Mouse (Mus musculus) G1E-ER4 (cell line): ENCODE results near the gene Kmt2b. TPM values are rescaled to one million over a fixed set of nuclear protein-coding genes. Genes with fewer than 3 reads are reported as not detected.

Experiments used
- GATA1 ChIP-seq: IDR thresholded peaks from one replicate; pipeline ENCODE4 v1.8.0; 2012; ENCODE audit warnings: low read length, inconsistent platforms
- polyA plus RNA-seq: library from polyadenylated mRNA; stranded (reverse); fragments of >175 nt; gene quantifications from 2 replicates; pipeline ENCODE4 v1.2.3, GENCODE M21; 2012

Gene Kmt2b
- polyA plus RNA-seq, 1 experiment, result 147 TPM

DNA sequence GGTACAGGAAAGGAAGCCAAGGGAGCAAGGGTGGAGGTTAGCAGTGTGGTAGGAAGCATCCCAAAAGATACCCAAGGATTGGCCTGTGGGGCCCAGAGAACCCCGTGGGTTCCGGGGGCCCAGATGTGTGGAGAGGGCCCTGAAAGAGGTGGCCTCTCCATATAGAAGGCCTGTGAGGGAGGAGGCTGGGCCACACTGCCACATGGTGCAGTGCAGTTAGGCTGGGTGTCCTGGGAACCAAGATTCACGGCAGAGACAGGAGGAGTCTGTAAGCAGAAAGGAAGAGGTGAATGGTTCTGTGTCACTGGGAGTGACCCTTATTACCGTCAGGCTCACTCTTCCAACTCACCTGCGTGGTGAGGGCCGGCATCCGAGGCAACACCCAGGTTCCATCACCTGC is 48.0 kb downstream of the Kmt2b start:
- TF ChIP-seq GATA1, result no peak

DNA sequence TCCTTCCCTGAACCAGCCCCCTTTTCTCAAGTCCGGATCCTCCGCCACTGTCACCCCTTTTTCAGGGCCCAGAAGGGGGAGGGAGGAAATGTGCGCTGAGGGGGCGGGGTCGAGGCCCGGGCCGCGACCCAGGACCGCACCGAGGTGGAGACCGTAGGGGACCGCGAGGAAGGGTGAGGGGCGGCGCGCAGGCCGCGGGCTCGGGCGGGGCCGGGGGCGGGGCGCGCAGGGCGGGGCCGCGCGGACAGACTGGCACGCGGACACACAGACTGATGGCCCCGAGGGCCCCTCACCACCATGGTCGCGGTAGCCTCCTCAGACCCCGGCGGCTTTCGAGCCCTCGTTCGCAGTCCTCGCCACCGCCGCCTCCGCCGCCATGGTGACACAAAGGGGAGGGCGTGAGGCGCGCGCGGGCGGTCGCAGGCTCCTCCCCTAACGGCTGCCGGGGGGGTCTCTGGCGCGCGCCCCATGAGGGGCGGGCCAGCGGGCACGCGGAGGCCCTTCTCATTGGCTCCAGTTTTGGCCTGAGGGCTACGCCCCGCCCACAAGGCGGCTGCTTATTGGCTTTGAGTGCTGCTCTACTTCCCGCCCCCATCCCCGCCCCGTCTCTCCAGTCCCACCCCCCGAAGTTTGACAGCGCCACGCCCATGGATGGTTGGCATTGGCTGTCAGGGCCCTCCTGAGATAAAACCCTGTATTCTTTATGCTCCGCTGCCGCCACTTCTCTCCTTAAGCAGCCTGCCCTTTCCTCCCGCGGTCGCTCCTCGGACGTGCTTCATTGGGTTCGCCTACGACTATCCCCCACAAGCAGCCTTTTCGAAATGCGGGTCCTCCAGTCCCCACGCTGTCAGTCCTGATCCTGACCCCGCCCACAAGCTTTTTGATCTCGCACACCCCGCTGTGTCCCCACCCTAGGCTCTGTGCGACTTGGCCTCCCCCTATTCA is 53.6 kb downstream of the Kmt2b start, which contains the start of gene Arhgap33:
TSS of gene Arhgap33 (minus strand) at position 428 of the 945 bp plus-strand sequence.
- TF ChIP-seq GATA1, result no peak

DNA sequence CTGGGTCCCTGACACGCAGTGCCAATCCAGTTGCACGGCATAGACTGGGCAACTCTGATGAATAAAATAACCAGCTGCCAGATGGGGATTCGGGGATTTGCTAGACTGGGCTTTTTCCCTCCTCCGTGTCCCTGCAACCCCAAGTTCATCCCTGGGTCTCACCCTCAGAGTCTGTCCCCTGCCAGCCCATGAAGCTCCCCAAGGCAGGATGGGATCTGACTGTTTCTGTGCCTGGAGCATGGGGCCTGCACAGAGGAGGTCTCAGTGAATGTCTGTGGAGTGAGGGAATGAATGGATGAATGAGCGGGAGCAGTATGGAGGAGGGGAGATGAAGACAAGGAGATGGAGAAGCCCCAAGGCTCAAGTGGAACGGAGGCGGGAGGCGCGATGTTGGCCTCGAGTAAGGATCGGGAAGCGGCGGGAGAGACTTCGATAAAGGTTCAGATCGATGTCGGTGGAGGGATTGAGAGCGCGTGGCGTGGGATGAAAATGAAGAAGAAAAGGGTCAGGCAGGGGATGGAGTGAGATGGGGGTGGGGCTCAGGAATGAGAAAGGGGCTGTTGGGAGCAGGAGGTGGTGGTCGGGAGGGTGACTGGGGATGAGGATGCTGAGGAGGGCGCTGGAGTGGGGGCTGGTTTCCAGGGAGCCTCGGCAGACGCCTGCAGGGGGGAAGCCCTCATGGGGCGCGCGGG is 54.4 kb downstream of the Kmt2b start:
- TF ChIP-seq GATA1, result no peak

DNA sequence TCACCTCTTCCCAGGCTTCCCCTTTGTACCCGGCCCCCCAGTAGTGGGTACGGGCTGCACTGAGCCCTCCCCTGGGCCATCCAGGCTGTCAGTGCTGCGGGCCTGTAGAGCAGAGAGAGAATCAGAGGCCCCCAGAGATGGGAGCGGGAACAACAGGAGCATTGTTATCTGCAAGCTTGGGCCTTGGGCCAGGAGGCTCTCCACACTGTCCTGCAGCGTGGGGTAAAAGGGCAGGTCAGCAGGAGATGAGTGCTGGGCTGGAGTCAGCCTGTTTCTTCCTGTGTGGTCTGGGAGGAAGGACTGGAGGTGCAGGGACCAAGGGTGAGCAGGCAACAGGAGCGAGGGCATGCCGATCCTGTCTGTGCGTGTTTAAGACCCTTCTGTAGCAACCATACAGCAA is 55.6 kb downstream of the Kmt2b start:
- no peak for TF ChIP-seq GATA1

DNA sequence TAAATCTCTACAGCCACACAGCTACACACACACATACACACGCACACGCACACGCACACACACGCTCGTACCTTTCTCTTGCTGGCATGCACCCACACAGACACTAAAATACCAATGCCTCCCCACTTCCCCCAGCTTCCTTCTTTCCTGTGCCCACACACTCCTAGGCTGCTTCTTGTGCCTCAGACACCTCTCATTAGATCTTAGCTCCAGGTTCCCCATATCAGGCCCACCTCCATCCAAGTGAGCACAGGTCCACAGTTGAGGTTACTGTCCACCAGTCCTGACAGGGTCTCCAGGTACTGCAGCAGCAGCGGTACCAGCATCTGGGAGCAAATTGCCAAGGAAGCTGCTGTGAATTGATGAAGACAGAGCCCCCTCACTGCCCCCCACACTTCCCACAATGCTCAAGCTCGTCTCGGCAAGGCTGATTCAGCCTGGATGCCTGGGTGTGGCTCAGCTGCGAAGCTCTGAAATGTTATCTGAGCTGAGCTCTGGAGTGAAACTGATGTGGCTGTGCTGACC is 57.2 kb downstream of the Kmt2b start:
- TF ChIP-seq GATA1, result no peak

DNA sequence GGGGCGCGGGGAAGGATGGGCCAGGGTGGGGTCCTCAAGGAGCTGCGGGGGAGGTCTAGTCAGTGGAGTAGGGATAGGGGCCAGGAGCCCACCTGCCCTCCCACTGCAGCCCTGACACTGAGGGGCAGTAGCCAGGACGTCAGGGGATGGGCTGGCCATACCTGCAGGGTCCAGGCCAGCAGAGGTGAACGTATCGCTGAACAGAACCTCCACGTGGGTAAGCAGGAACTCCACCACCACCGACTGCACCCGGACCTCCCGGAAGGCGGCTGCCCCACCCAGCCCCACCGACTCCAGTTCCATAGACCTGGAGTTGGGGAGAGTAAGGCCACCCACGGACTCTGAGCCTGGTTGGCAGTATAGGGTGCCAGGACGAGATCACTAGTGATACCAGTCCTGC is 61.5 kb downstream of the Kmt2b start:
- TF ChIP-seq GATA1, result no peak

DNA sequence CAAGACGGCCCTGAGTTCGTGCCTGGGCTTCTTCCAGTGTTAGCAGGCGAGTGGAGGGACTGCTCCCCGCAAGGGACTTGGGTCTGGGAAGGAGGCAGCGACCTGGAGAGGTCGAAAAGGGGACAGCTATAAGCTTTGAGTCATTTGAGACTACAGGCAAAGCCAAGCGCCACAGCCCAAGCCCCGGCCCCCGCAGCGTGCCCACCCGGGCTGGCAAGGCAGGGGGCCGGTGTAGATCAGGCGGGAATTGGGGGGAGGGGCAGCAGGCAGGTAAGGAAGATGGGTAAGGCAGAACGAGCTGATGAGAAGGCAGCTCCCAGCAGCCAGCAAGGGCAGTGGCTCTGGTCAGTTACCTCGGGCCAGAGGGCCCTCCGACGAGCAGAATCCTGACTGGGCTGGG is 62.1 kb downstream of the Kmt2b start:
- no peak for TF ChIP-seq GATA1

- TF ChIP-seq GATA1, result no peak
Observed at GRCm38 (mm10) chr7:30525954-30526353, 62.6 kb downstream of the Kmt2b start.

GRCm38 (mm10) chr7:30524487-30524886 is 64.0 kb downstream of the Kmt2b start:
- no peak for TF ChIP-seq GATA1

DNA sequence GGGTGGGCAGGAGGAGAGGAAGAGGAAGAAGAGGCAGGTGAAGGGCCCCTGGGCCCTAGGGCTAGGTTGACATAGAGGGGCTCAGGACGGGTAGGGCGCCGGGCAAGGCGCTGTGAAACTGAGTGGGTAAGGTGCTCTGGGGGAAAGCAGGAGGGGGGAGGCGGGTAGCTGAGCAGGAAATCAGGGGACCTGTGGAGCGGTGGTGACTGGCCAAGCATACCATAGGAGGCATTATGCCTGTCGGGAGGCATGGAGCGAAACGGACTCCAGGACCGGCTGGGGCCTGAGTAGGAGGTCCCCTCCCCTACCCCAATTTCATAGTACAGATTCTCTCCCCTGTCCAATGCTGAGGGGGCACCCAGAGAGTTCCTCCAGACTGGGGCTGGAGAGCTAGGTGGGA is 65.7 kb downstream of the Kmt2b start:
- no peak for TF ChIP-seq GATA1

DNA sequence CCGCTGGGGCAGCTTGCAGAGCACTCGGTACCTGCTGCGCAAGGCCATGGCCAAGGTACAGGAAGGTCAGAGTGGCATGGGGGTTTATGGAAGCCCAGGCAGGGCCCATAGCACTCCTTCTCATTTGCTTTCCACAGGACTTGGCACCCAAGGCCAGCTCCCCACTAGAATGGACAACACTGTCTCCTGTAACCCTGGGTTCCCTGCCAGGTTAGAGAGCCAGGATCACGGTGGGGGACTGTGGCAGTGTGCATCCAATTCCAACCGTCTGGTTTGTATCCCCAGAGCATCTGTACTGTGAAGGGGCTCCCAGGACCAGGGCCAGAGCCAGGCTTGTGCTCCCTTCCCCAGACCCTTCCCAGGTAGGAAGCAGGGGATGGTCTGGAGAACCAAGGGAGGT is 67.7 kb downstream of the Kmt2b start:
- no peak for TF ChIP-seq GATA1

- TF ChIP-seq GATA1, result no peak
Observed at GRCm38 (mm10) chr7:30520396-30520795, 68.1 kb downstream of the Kmt2b start.

Other genes starting within 250 kb of the Kmt2b start
- not detected in 2 replicates for gene Lrfn3, start 226.0 kb downstream of the Kmt2b start, polyA plus RNA-seq
- gene Tyrobp, start 175.0 kb downstream of the Kmt2b start, polyA plus RNA-seq, result 0.25 TPM in 1 of 2 replicates, not detected in the other
- not detected in 2 replicates for gene Hcst, start 168.9 kb downstream of the Kmt2b start, polyA plus RNA-seq
- 0.12 and 0.16 TPM in 2 replicates for gene Nfkbid, start 167.0 kb downstream of the Kmt2b start, polyA plus RNA-seq
- not detected in 2 replicates for gene Aplp1, start 143.2 kb downstream of the Kmt2b start, polyA plus RNA-seq
- gene Kirrel2, start 131.0 kb downstream of the Kmt2b start, polyA plus RNA-seq, result not detected in 2 replicates
- not detected in 2 replicates for gene Nphs1, start 130.4 kb downstream of the Kmt2b start, polyA plus RNA-seq
- gene Prodh2, start 95.1 kb downstream of the Kmt2b start, polyA plus RNA-seq, result not detected in 2 replicates
- gene Arhgap33, start 53.7 kb downstream of the Kmt2b start, polyA plus RNA-seq, result 70.2 and 78.5 TPM in 2 replicates
- gene Hspb6, start 36.5 kb downstream of the Kmt2b start, polyA plus RNA-seq, result 17.1 and 19.6 TPM in 2 replicates
- 32.5 and 41.8 TPM in 2 replicates for gene Proser3, start 36.4 kb downstream of the Kmt2b start, polyA plus RNA-seq
- gene Lin37, start 28.9 kb downstream of the Kmt2b start, polyA plus RNA-seq, result 145 and 158 TPM in 2 replicates
- gene U2af1l4, start 25.4 kb downstream of the Kmt2b start, polyA plus RNA-seq, result 85.2 and 111 TPM in 2 replicates
- 2.4 and 5.3 TPM in 2 replicates for gene Gm49396, start 25.4 kb downstream of the Kmt2b start, polyA plus RNA-seq
- 49.9 and 57.2 TPM in 2 replicates for gene Psenen, start 25.1 kb downstream of the Kmt2b start, polyA plus RNA-seq
- 3.7 and 8.3 TPM in 2 replicates for gene Igflr1, start 23.3 kb downstream of the Kmt2b start, polyA plus RNA-seq
- 0.31 and 0.49 TPM in 2 replicates for gene Zbtb32, start 10.2 kb upstream of the Kmt2b start, polyA plus RNA-seq
- 1.4 and 2.7 TPM in 2 replicates for gene Upk1a, start 24.1 kb upstream of the Kmt2b start, polyA plus RNA-seq
- 98.1 and 264 TPM in 2 replicates for gene Cox6b1, start 37.4 kb upstream of the Kmt2b start, polyA plus RNA-seq
- gene Etv2, start 47.1 kb upstream of the Kmt2b start, polyA plus RNA-seq, result not detected in 2 replicates
- 415 and 519 TPM in 2 replicates for gene Rbm42, start 61.6 kb upstream of the Kmt2b start, polyA plus RNA-seq
- 38.7 and 69.6 TPM in 2 replicates for gene Haus5, start 76.3 kb upstream of the Kmt2b start, polyA plus RNA-seq
- gene Pmis2, start 82.9 kb upstream of the Kmt2b start, polyA plus RNA-seq, result not detected in 2 replicates
- not detected in 2 replicates for gene 2200002J24Rik, start 110.2 kb upstream of the Kmt2b start, polyA plus RNA-seq
- gene Atp4a, start 123.5 kb upstream of the Kmt2b start, polyA plus RNA-seq, result not detected in 2 replicates
- 197 and 201 TPM in 2 replicates for gene Tmem147, start 140.8 kb upstream of the Kmt2b start, polyA plus RNA-seq
- not detected in 2 replicates for gene Gapdhs, start 155.0 kb upstream of the Kmt2b start, polyA plus RNA-seq
- gene Sbsn, start 162.7 kb upstream of the Kmt2b start, polyA plus RNA-seq, result 5.3 and 6.4 TPM in 2 replicates
- gene Dmkn, start 175.0 kb upstream of the Kmt2b start, polyA plus RNA-seq, result 0.17 TPM in 1 of 2 replicates, not detected in the other
- gene Krtdap, start 199.2 kb upstream of the Kmt2b start, polyA plus RNA-seq, result not detected in 2 replicates
- not detected in 2 replicates for gene Ffar2, start 235.0 kb upstream of the Kmt2b start, polyA plus RNA-seq